Mouse (Mus musculus): ENCODE data around the gene Gm5849. TPM values are rescaled to one million over a fixed set of nuclear protein-coding genes. Genes with fewer than 3 reads are reported as not detected.
"Not testable (repeated sequence)": the region's sequence is repeated elsewhere in the genome, so short reads cannot be mapped to it uniquely, and the experiment has no call there.

Gm5849 gene
- not detected in 2 replicates for polyA plus RNA-seq (2015; fragmentation: Nextera tagmentation; extraction: Ambion mirVana)

- H3K9ac ChIP-seq; ATAC-seq (ENCODE audit: insufficient read depth, low FRiP score, low read depth); H3K9me3 ChIP-seq; H3K4me1 ChIP-seq; H3K27ac ChIP-seq; H3K4me3 ChIP-seq (replicated peaks); H3K27me3 ChIP-seq (replicated peaks); H3K36me3 ChIP-seq; H3K4me2 ChIP-seq: not testable (repeated sequence)
- WGBS = 84% methylated on average over 1 of the region's 1 CpGs
Observed at GRCm38 (mm10) chr3:90777776-90778175, at the start of gene Gm5849. Gene Gm5849 (minus strand): TSS chr3:90777876.

- H3K27ac ChIP-seq = no peak overlapping the region
- no peaks in the 10 kb centered on the region for H3K36me3 ChIP-seq
- H3K4me2 ChIP-seq = no peak overlapping the region
- no peaks in the 10 kb centered on the region for H3K4me1 ChIP-seq
- 95% methylated on average over 1 of the region's 1 CpGs for WGBS
- no peaks in the 10 kb centered on the region for H3K9me3 ChIP-seq
- no peak for ATAC-seq (ENCODE audit: insufficient read depth, low FRiP score, low read depth)
- no peaks in the 10 kb centered on the region for H3K27me3 ChIP-seq (replicated peaks)
- H3K4me3 ChIP-seq (replicated peaks) = no peak overlapping the region
- no peak overlapping the region for H3K9ac ChIP-seq
Observed at GRCm38 (mm10) chr3:90749658-90750057, 28.0 kb downstream of the Gm5849 start.

- 82% methylated on average over 3 of the region's 3 CpGs for WGBS
Observed at GRCm38 (mm10) chr3:90726606-90727005, 51.1 kb downstream of the Gm5849 start, which contains the start of gene Pglyrp4. Gene Pglyrp4 (plus strand): TSS chr3:90726906.

More at GRCm38 (mm10) chr3:90726606-90727005, 51.1 kb downstream of the Gm5849 start, which contains the start of gene Pglyrp4:
- no peaks in the 10 kb centered on the region for H3K9me3 ChIP-seq
- no peak within 1 kb of the TSS for H3K27ac ChIP-seq
- H3K4me2 ChIP-seq = no peak within 1 kb of the TSS
- H3K4me3 ChIP-seq (replicated peaks) = no peak within 1 kb of the TSS
- H3K36me3 ChIP-seq = no peaks in the 10 kb centered on the region
- no peaks in the 10 kb centered on the region for H3K4me1 ChIP-seq
- no peak within 1 kb of the TSS for H3K9ac ChIP-seq
- no peak for ATAC-seq (ENCODE audit: insufficient read depth, low FRiP score, low read depth)
- H3K27me3 ChIP-seq (replicated peaks) = no peaks in the 10 kb centered on the region

Other genes starting within 250 kb of the Gm5849 start
- gene S100a16, start 240.6 kb downstream of the Gm5849 start, polyA plus RNA-seq (2015; fragmentation: Nextera tagmentation; extraction: Ambion mirVana) = 225 and 274 TPM in 2 replicates
- 0.77 and 1.2 TPM in 2 replicates for gene S100a3, start 217.3 kb downstream of the Gm5849 start, polyA plus RNA-seq (2015; fragmentation: Nextera tagmentation; extraction: Ambion mirVana)
- gene S100a2, start 187.6 kb downstream of the Gm5849 start, polyA plus RNA-seq (2015; fragmentation: Nextera tagmentation; extraction: Ambion mirVana) = not detected in 2 replicates
- gene Gm42674, start 176.0 kb downstream of the Gm5849 start, polyA plus RNA-seq (2015; fragmentation: Nextera tagmentation; extraction: Ambion mirVana) = not detected in 2 replicates
- 13.0 and 13.6 TPM in 2 replicates for gene S100a4, start 174.1 kb downstream of the Gm5849 start, polyA plus RNA-seq (2015; fragmentation: Nextera tagmentation; extraction: Ambion mirVana)
- gene S100a5, start 169.4 kb downstream of the Gm5849 start, polyA plus RNA-seq (2015; fragmentation: Nextera tagmentation; extraction: Ambion mirVana) = 4.5 and 6.5 TPM in 2 replicates
- gene S100a6, start 165.0 kb downstream of the Gm5849 start, polyA plus RNA-seq (2015; fragmentation: Nextera tagmentation; extraction: Ambion mirVana) = 503 and 642 TPM in 2 replicates
- 0.61 and 2.8 TPM in 2 replicates for gene S100a7a, start 123.9 kb downstream of the Gm5849 start, polyA plus RNA-seq (2015; fragmentation: Nextera tagmentation; extraction: Ambion mirVana)
- gene S100a8, start 108.9 kb downstream of the Gm5849 start, polyA plus RNA-seq (2015; fragmentation: Nextera tagmentation; extraction: Ambion mirVana) = 295 and 384 TPM in 2 replicates
- 183 and 235 TPM in 2 replicates for gene S100a9, start 82.2 kb downstream of the Gm5849 start, polyA plus RNA-seq (2015; fragmentation: Nextera tagmentation; extraction: Ambion mirVana)
- gene Pglyrp4, start 51.0 kb downstream of the Gm5849 start, polyA plus RNA-seq (2015; fragmentation: Nextera tagmentation; extraction: Ambion mirVana) = 0.09 TPM in 1 of 2 replicates, not detected in the other

All from stomach, embryonic 15.5 days (tissue).